Mouse (Mus musculus) hematopoietic stem cell, adult 5-6 weeks (primary cell): Measurements from ENCODE around the gene Tulp2. TPM values are rescaled to one million over a fixed set of nuclear protein-coding genes. Genes with fewer than 3 reads are reported as not detected.

Experiments
- ATAC-seq, 2 experiments: fragments of 125-278 bp in 1 of 2; replicated peaks in 1 of 2; 2 replicates each; pipeline ENCODE4 v1.8.0; 2016 to 2017; ENCODE audit warnings: inconsistent platforms in 2 of 2, mild to moderate bottlenecking in 2 of 2, moderate number of reproducible peaks in 2 of 2, low read depth in 1 of 2, moderate TSS enrichment in 1 of 2; ENCODE audit not compliant: low FRiP score in 2 of 2, poor library complexity in 2 of 2, severe bottlenecking in 2 of 2, insufficient read depth in 1 of 2, low TSS enrichment in 1 of 2
- total RNA-seq: library from RNA; stranded (forward); fragments of 172-1452, 232-1000 nt; gene quantifications from 2 replicates; pipeline ENCODE4 v1.2.3, GENCODE M21; 2017

Tulp2 gene
- total RNA-seq, 1 experiment from 2014 or later, result not detected

- peak; percentile 80 to 81 for ATAC-seq
These were observed 74.1 kb downstream of the Tulp2 start for GRCm38 (mm10) chr7:45555787-45556186.

DNA sequence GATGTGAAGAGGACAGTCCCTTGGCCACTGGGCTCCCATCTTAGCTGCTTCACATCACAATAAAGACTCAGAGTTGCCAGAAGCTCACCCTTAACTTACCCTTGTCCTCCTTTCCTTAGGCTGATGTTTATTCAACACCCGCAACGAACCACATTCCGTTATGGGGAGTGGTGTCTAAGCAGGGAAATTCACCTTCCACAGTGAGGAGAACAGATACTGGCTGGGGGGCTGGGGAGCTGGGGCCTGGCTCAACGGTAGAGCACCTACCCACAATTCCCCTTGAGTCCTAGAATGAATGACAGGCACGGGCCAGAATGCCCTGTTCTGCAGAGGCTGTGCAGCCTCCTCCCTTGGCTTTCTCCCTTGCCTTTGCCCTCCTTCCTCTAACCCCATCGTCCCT is 77.2 kb downstream of the Tulp2 start:
- ATAC-seq, result no peak

DNA sequence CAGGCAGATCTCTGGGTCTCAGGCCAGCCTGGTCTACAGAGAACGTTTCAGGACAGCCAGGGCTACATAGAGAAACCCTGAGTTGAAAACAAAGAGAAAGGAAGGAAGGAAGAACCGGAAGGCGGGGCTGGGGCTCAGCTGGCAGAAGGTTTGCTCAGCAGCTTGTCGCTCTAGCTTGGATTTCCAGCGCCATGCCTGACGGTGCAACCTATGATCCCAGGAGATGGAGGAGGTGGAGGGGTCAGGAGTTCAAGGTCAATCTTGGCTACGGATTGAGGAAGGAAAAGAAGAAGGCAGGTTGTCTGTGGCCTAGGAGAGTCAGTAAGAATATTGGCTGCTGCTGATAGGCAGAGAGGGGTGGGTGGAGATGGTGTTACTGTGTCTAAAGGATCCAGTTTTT is 78.6 kb downstream of the Tulp2 start:
- ATAC-seq, result no peak

DNA sequence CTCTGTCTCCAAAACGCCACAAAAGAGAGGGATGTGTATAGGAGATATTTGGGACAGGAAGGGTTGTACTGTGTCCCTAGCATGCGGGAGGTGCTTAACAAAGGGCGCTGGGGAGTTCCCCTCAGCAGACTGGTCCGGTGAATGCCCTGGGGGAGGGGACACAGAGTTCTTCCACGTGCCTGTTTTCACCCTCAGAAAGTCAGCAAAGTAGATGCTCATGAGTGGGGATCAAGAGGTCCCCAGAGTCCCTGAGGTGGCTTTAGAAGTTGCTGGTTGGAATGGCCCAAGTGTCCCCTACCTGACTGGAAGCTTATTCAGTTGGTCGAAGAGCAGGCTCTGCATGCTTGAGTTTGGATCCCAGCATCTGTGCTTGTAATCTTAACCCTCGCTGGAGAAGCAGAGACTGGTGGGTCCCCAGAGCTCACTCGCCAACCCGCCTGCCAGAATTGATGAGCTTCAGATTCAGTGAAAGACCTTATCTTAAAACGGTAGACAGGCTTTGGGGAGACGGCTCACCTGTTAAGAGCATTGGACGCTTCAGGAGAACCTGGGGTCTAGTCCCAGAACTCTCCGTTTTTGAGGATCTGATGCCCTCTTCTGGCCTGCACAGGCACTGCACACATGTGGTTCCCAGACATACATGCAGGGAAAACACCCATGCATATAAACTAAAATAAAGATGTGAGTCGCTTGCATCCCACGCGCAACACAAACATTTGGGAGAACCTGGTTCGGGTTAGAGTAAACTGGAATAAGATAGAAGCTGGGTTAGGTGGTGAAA is 79.4 kb downstream of the Tulp2 start:
- peak; percentile 77 to 79 for ATAC-seq

GRCm38 (mm10) chr7:45561624-45562520 is 80.2 kb downstream of the Tulp2 start:
- peak in 1 of 2 experiments; percentile 39; a peak in 1 of 4 replicates for ATAC-seq

DNA sequence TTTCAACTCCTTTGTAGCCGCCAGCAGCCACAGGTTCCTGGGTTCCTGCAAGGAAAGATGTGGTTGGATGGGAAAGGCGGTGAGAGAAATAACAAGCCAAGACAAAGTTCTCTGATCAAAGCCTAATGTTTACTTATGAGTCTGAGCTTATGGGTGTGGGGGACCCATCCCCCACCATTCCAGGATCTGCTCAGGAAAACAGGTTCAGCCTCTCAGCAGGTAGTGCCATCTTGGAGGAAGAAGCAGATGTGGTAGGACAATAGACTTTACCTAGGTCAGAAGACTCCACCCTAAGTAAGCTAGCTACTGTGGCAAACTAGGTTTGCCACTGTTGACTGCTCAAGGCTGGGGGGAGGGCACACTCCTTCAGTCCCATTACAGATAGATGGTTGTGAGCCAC is 83.1 kb downstream of the Tulp2 start:
- ATAC-seq, result no peak

DNA sequence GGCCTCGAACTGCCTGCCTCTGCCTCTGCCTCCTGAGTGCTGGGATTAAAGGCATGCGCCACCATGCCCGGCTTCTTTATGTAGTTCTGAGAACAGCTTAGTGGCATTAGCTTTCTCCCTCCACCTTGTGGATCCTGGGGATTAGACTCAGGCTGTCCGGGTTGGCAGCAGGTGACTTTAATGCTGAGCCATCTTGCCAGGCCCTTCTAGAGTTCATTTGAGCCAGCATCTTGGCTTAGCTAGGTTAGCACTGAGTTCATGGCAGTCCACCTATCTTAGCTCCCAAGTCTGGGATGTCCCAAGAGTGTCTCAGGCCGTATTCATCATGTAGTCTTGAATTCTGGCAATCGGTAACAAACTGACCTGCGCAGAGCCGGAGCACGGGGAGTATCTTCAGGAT is 83.8 kb downstream of the Tulp2 start:
- ATAC-seq, result no peak

GRCm38 (mm10) chr7:45567112-45567779 is 85.6 kb downstream of the Tulp2 start:
- no peak for ATAC-seq

- peak; percentile 91 to 95 for ATAC-seq
These were observed 86.3 kb downstream of the Tulp2 start for GRCm38 (mm10) chr7:45567780-45568516.

DNA sequence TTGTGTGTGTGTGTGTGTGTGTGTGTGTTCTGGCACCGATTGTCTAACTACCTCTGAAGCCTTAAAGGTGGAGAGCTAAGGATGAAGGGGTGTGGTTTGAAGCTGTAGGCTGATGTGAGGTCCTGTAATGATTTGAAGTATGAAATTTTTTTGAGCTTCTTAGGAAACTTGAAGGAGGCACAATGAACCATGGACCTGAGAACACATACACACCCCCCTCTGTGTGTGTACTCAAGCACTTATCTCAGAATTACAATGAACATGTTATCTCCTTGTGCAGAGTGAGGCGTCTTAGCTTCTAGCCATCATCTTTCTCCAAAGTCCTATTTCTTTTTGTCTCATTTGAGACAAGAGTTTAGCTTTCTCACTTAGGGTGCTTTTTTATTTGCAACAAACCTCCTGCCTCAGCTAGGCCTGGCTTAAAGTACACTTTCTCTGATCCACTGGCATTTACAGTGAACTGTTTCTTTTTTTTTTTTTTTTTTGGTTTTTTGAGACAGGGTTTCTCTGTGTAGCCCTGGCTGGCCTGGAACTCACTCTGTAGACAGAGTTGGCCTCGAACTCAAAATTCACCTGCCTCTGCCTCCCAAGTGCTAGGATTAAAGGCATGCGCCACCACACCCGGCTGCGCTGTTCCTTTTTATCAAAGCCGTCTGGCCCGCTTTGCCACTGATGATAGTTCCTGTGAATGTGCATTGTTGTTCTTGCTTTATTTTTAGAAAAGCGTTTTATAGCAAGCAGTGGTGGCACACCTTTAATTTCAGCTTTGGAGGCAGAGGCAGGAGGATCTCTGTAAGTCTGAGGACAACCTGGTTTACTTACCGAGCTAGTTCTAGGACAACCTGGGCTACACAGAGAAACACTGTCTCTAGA is 87.2 kb downstream of the Tulp2 start:
- ATAC-seq, result no peak

DNA sequence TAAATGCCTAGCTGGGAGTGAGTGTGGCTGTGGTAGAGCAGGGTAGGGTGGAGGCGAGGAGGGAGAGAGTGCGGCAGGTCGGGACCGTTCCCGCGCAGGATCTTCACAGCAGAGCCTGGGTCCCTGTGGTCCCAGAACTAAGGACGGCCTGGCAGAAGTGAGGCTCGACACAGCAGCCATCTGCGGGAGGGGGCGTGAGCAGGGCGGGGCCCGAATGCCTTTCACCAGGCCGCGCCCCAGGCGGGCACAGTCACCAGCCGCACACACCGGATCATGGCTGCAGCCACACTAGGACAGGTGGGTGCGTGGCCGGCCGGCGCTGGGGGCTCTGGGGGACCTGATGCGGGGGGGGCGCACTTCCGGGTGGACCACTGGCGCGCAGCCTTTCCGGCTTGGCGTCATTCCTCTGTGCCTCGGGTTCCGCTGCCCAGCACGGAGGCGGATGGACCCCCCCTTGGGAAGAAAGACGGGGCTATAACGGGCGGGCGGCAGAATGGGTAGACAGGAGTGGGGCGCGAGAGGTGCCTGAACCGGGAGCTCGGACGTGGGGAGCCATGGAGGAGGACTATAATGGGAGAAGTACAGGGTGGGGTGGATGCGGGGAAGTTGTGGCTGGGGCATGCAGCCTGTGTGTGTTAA is 88.5 kb downstream of the Tulp2 start, which contains the start of gene Bcat2:
Gene Bcat2 (plus strand): TSS at position 51 of the 639 bp plus-strand sequence.
- ATAC-seq, result peak; percentile 70 to 78

GRCm38 (mm10) chr7:45571966-45572365 is 90.3 kb downstream of the Tulp2 start:
- ATAC-seq, result no peak

Other genes starting within 250 kb of the Tulp2 start
- 76.4 and 103 TPM in 2 replicates for gene Cd37, start 242.8 kb upstream of the Tulp2 start, total RNA-seq
- not detected in 2 replicates for gene Slc6a16, start 240.8 kb upstream of the Tulp2 start, total RNA-seq
- 0.19 TPM in 1 of 2 replicates, not detected in the other for gene Slc6a21, start 204.4 kb upstream of the Tulp2 start, total RNA-seq
- gene Trpm4, start 148.1 kb upstream of the Tulp2 start, total RNA-seq, result 3.2 and 10.8 TPM in 2 replicates
- not detected in 2 replicates for gene Hrc, start 146.6 kb upstream of the Tulp2 start, total RNA-seq
- gene Ppfia3, start 114.9 kb upstream of the Tulp2 start, total RNA-seq, result not detected in 2 replicates
- 3.2 TPM in 1 of 2 replicates, not detected in the other for gene Lin7b, start 111.3 kb upstream of the Tulp2 start, total RNA-seq
- gene Snrnp70, start 86.1 kb upstream of the Tulp2 start, total RNA-seq, result 498 and 589 TPM in 2 replicates
- not detected in 2 replicates for gene Kcna7, start 76.2 kb upstream of the Tulp2 start, total RNA-seq
- gene Ntf5, start 68.2 kb upstream of the Tulp2 start, total RNA-seq, result 0.79 TPM in 1 of 2 replicates, not detected in the other
- not detected in 2 replicates for gene Lhb, start 61.1 kb upstream of the Tulp2 start, total RNA-seq
- gene Gys1, start 47.0 kb upstream of the Tulp2 start, total RNA-seq, result 8.5 and 11.3 TPM in 2 replicates
- 134 and 137 TPM in 2 replicates for gene Ruvbl2, start 43.8 kb upstream of the Tulp2 start, total RNA-seq
- 599 and 753 TPM in 2 replicates for gene Ftl1, start 22.0 kb upstream of the Tulp2 start, total RNA-seq
- 18.0 and 28.0 TPM in 2 replicates for gene Bax, start 15.0 kb upstream of the Tulp2 start, total RNA-seq
- not detected in 2 replicates for gene Gm45808, start 4.9 kb downstream of the Tulp2 start, total RNA-seq
- 16.9 and 21.6 TPM in 2 replicates for gene Dhdh, start 6.9 kb downstream of the Tulp2 start, total RNA-seq
- 255 and 378 TPM in 2 replicates for gene Nucb1, start 28.5 kb downstream of the Tulp2 start, total RNA-seq
- gene Ppp1r15a, start 44.4 kb downstream of the Tulp2 start, total RNA-seq, result 267 and 291 TPM in 2 replicates
- gene Plekha4, start 44.5 kb downstream of the Tulp2 start, total RNA-seq, result 0.31 and 3.1 TPM in 2 replicates
- not detected in 2 replicates for gene Hsd17b14, start 73.0 kb downstream of the Tulp2 start, total RNA-seq
- gene Bcat2, start 88.3 kb downstream of the Tulp2 start, total RNA-seq, result 16.4 and 20.9 TPM in 2 replicates
- gene Fgf21, start 133.6 kb downstream of the Tulp2 start, total RNA-seq, result not detected in 2 replicates
- 0.25 TPM in 1 of 2 replicates, not detected in the other for gene Fut1, start 135.4 kb downstream of the Tulp2 start, total RNA-seq
- not detected in 2 replicates for gene Izumo1, start 139.9 kb downstream of the Tulp2 start, total RNA-seq
- gene Rasip1, start 145.6 kb downstream of the Tulp2 start, total RNA-seq, result 0.94 TPM in 1 of 2 replicates, not detected in the other
- not detected in 2 replicates for gene Mamstr, start 158.1 kb downstream of the Tulp2 start, total RNA-seq
- not detected in 2 replicates for gene Fut2, start 184.5 kb downstream of the Tulp2 start, total RNA-seq
- gene Ntn5, start 202.1 kb downstream of the Tulp2 start, total RNA-seq, result not detected in 2 replicates
- not detected in 2 replicates for gene Sec1, start 212.5 kb downstream of the Tulp2 start, total RNA-seq
- gene Car11, start 218.0 kb downstream of the Tulp2 start, total RNA-seq, result 0.30 and 1.1 TPM in 2 replicates
- 11.5 and 25.3 TPM in 2 replicates for gene Dbp, start 223.2 kb downstream of the Tulp2 start, total RNA-seq
- gene Rpl18, start 233.6 kb downstream of the Tulp2 start, total RNA-seq, result 1,764 and 1,816 TPM in 2 replicates
- 8.2 and 10.9 TPM in 2 replicates for gene Sphk2, start 236.1 kb downstream of the Tulp2 start, total RNA-seq
- 0.79 and 1.8 TPM in 2 replicates for gene Fam83e, start 239.3 kb downstream of the Tulp2 start, total RNA-seq
- gene Spaca4, start 243.9 kb downstream of the Tulp2 start, total RNA-seq, result not detected in 2 replicates